9 mouse cellular contexts compared by ENCODE assay signal in the genomic region with DNA sequence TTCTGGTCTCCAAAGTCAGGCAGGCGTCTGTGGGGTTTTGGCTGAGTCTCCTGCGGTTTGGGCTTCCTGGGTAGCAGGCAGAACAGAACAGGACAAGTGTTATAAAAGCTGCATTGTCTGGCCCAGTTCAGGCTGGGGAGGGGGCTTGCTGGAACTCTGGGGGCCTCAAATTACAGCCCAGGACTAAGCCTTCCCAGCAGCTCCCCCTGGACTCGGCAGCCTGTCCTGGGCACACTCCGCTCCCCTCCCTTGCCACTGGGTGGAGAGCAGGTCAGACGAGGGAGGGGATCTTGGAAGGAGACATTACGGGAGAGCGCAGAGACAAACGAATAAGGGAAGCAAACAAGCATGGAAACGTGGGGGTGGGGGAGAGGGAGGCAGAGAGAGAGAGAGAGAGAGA. TPM values are rescaled to one million over a fixed set of nuclear protein-coding genes. Genes with fewer than 3 reads are reported as not detected.
DNase-seq lines count a peak whose midpoint lies in the region; ATAC-seq lines count a peak whose summit lies in the region.
"Had no signal": no experiment of that assay in that cellular context is flagged by ENCODE, and none has a peak within 500 bp of the region (broad histone marks: within the 10 kb centered on the region; RNA-seq: fewer than 3 reads in every experiment).

No protein-coding gene starts in this region.

- H3K36me3 ChIP-seq in kidney, embryonic 14.5 days (ENCODE audit: control insufficient read depth, insufficient read depth, low read length) = peaks cover 5% of the 10 kb centered on the region; the same call in 1 of the 2 replicates
- H3K36me3 ChIP-seq in embryonic facial prominence, embryonic 10.5 days (replicated peaks) = peaks cover 48% of the 10 kb centered on the region
- no peaks in the 10 kb centered on the region for H3K36me3 ChIP-seq in hindbrain, embryonic 14.5 days (replicated peaks; ENCODE audit: control insufficient read depth, insufficient read depth)
- no peaks in the 10 kb centered on the region for H3K36me3 ChIP-seq in midbrain, embryonic 16.5 days (ENCODE audit: control insufficient read depth, insufficient read depth, low read length)

- 10% methylated on average over 9 of the region's 9 CpGs for WGBS in kidney, embryonic 14.5 days
- WGBS in embryonic facial prominence, embryonic 10.5 days = 5% methylated on average over 9 of the region's 9 CpGs
- 6% methylated on average over 9 of the region's 9 CpGs for WGBS in hindbrain, embryonic 14.5 days
- 10% methylated on average over 9 of the region's 9 CpGs for WGBS in midbrain, embryonic 16.5 days

- peaks cover 5% of the 10 kb centered on the region; the same call in 1 of the 2 replicates for H3K9me3 ChIP-seq in kidney, embryonic 14.5 days (ENCODE audit: control insufficient read depth, low read length)
- H3K9me3 ChIP-seq in embryonic facial prominence, embryonic 10.5 days = peaks cover 7% of the 10 kb centered on the region
- H3K9me3 ChIP-seq in hindbrain, embryonic 14.5 days (ENCODE audit: control insufficient read depth, low read length) = no peaks in the 10 kb centered on the region
- H3K9me3 ChIP-seq in midbrain, embryonic 16.5 days (replicated peaks; ENCODE audit: control insufficient read depth, low read length, poor library complexity, severe bottlenecking) = no peaks in the 10 kb centered on the region

- H3K27ac ChIP-seq in kidney, embryonic 14.5 days (ENCODE audit: low read depth, low read length) = peak overlapping the region; percentile 19; the same call in 1 of the 2 replicates
- H3K27ac ChIP-seq in embryonic facial prominence, embryonic 10.5 days (replicated peaks) = peak overlapping the region; percentile 95
- no peak overlapping the region for H3K27ac ChIP-seq in hindbrain, embryonic 14.5 days
- H3K27ac ChIP-seq in midbrain, embryonic 16.5 days (ENCODE audit: low read length) = no peak overlapping the region

- peaks cover 22% of the 10 kb centered on the region; the same call in 1 of the 2 replicates for H3K4me1 ChIP-seq in kidney, embryonic 14.5 days (ENCODE audit: control insufficient read depth, insufficient read depth, low read length)
- H3K4me1 ChIP-seq in embryonic facial prominence, embryonic 10.5 days = peaks cover 67% of the 10 kb centered on the region
- peaks cover 8% of the 10 kb centered on the region; the same call in 1 of the 2 replicates for H3K4me1 ChIP-seq in hindbrain, embryonic 14.5 days (replicated peaks; ENCODE audit: control insufficient read depth, insufficient read depth, low read length)
- peaks cover 9% of the 10 kb centered on the region for H3K4me1 ChIP-seq in midbrain, embryonic 16.5 days (ENCODE audit: control insufficient read depth, insufficient read depth, low read length)

- H3K27me3 ChIP-seq in kidney, embryonic 14.5 days (ENCODE audit: control insufficient read depth, insufficient read depth, low read length) = peaks cover 17% of the 10 kb centered on the region
- peaks cover 36% of the 10 kb centered on the region for H3K27me3 ChIP-seq in embryonic facial prominence, embryonic 10.5 days (replicated peaks; ENCODE audit: low read depth, poor library complexity, severe bottlenecking)
- H3K27me3 ChIP-seq in hindbrain, embryonic 14.5 days (ENCODE audit: control insufficient read depth, insufficient read depth, low read length) = peaks cover 48% of the 10 kb centered on the region
- H3K27me3 ChIP-seq in midbrain, embryonic 16.5 days (ENCODE audit: control insufficient read depth, insufficient read depth, low read depth, low read length) = peaks cover 39% of the 10 kb centered on the region

- peak overlapping the region; percentile 51 for H3K4me3 ChIP-seq in kidney, embryonic 14.5 days (ENCODE audit: low read length)
- H3K4me3 ChIP-seq in embryonic facial prominence, embryonic 10.5 days = peak overlapping the region; percentile 91
- H3K4me3 ChIP-seq in hindbrain, embryonic 14.5 days (replicated peaks; ENCODE audit: low read length) = no peak overlapping the region
- no peak overlapping the region for H3K4me3 ChIP-seq in midbrain, embryonic 16.5 days (ENCODE audit: low read depth, low read length)

- no peak for DNase-seq in kidney, adult 18-20 months
- DNase-seq in embryonic facial prominence, embryonic 10.5 days (ENCODE audit: low spot score) = peak; percentile 81
- no peak for DNase-seq in hindbrain, embryonic 14.5 days (ENCODE audit: low spot score)
- DNase-seq in urinary bladder, adult 2 months (ENCODE audit: low spot score) = no peak
- DNase-seq in cerebellum, postnatal 4 days (ENCODE audit: low spot score in 2 of 2) = no peak
- DNase-seq in layer of hippocampus, adult 18-20 months (ENCODE audit: low spot score in 2 of 2) = no peak
- DNase-seq: adrenal gland, postnatal 36 days had no signal

- peak overlapping the region; percentile 48; the same call in 1 of the 2 replicates for H3K9ac ChIP-seq in kidney, embryonic 14.5 days (ENCODE audit: low read depth, low read length)
- H3K9ac ChIP-seq in hindbrain, embryonic 14.5 days = no peak overlapping the region
- H3K9ac ChIP-seq in midbrain, embryonic 16.5 days (ENCODE audit: low read depth, low read length) = no peak overlapping the region

- peak overlapping the region; percentile 53 for H3K4me2 ChIP-seq in kidney, embryonic 14.5 days (replicated peaks; ENCODE audit: low read depth, low read length)
- H3K4me2 ChIP-seq in hindbrain, embryonic 14.5 days (replicated peaks) = peak overlapping the region; percentile 91
- H3K4me2 ChIP-seq in midbrain, embryonic 16.5 days (ENCODE audit: low read length) = 0 out of 2 replicates have a peak overlapping the region, but pooled peaks have one; percentile 0

- ATAC-seq in kidney, embryonic 14.5 days (ENCODE audit: low FRiP score, low TSS enrichment) = no peak
- peak; percentile 47; the same call in 1 of the 2 replicates for ATAC-seq in hindbrain, embryonic 14.5 days (ENCODE audit: low FRiP score)
- no peak for ATAC-seq in midbrain, embryonic 16.5 days

RNA-seq across cellular contexts. Expression of gene Mdfi, which starts 3.3 kb away (rescaled TPM):
- polyA plus RNA-seq in kidney, embryonic 14.5 days (2014; fragmentation: Nextera tagmentation; extraction: Ambion mirVana) = 15.7 and 26.1 TPM in 2 replicates
- 21.0 and 25.1 TPM in 2 replicates for polyA plus RNA-seq in embryonic facial prominence, embryonic 10.5 days (2016; fragmentation: Nextera tagmentation; extraction: Ambion mirVana)
- polyA plus RNA-seq in hindbrain, embryonic 14.5 days (2014; fragmentation: Nextera tagmentation; extraction: Ambion mirVana) = 7.5 and 7.7 TPM in 2 replicates
- 2.4 and 2.9 TPM in 2 replicates for polyA plus RNA-seq in midbrain, embryonic 16.5 days (2015; fragmentation: Nextera tagmentation; extraction: Ambion mirVana)
- 28.5 and 36.2 TPM in 2 replicates for polyA plus RNA-seq in urinary bladder, adult 2 months (2012; rRNA removed)
- under 1 TPM; 0.56 to 0.57 TPM for total RNA-seq in layer of hippocampus, adult 18-20 months (2021)

Comparison
In these comparisons a context has a peak if more than half of its experiments do, and no peak if none do; other contexts are left out.
1. H3K27ac ChIP-seq: peak in kidney, embryonic 14.5 days (single experiment) and embryonic facial prominence, embryonic 10.5 days (single experiment); none in hindbrain, embryonic 14.5 days (single experiment) and midbrain, embryonic 16.5 days (single experiment).
2. H3K4me2 ChIP-seq: peak in every context shown above with its lines; median percentile 91 in hindbrain, embryonic 14.5 days; 53 in kidney, embryonic 14.5 days; 0 in midbrain, embryonic 16.5 days.
3. H3K4me3 ChIP-seq: peak in kidney, embryonic 14.5 days (single experiment) and embryonic facial prominence, embryonic 10.5 days (single experiment); none in hindbrain, embryonic 14.5 days (single experiment) and midbrain, embryonic 16.5 days (single experiment).